Mouse (Mus musculus) liver, postnatal 0 days (tissue): ENCODE data around the gene Mrps21. TPM values are rescaled to one million over a fixed set of nuclear protein-coding genes. Genes with fewer than 3 reads are reported as not detected.
"Not testable (repeated sequence)": the region's sequence is repeated elsewhere in the genome, so short reads cannot be mapped to it uniquely, and the experiment has no call there.

ENCODE experiments used
- ATAC-seq: fragments of 200-750 bp; cut with Nextera tagmentation; 2 replicates; pipeline ENCODE4 v1.8.0; 2017; ENCODE audit warnings: mild to moderate bottlenecking, moderate library complexity
- DNase-seq: peaks from one replicate; pipeline ENCODE4 v3.0.0-alpha.2; 2016
- H3K27ac ChIP-seq: fragments of 300-500 bp; sonication (generic); 2 replicates; pipeline ENCODE4 v1.5.1; 2014; ENCODE audit warnings: antibody characterized with exemption, moderate library complexity, mild to moderate bottlenecking, low read depth
- H3K27me3 ChIP-seq: fragments of 300-500 bp; sonication (generic); 2 replicates; pipeline ENCODE4 v1.6.1; 2014; ENCODE audit warnings: low read length, control low read depth, mixed read lengths; ENCODE audit not compliant: insufficient read depth
- H3K36me3 ChIP-seq: fragments of 300-500 bp; sonication (generic); replicated peaks from 2 replicates; pipeline ENCODE4 v1.6.1; 2014; ENCODE audit warnings: mild to moderate bottlenecking, control low read depth, low read length, moderate library complexity, mixed read lengths; ENCODE audit not compliant: insufficient read depth
- H3K4me1 ChIP-seq: fragments of 300-500 bp; sonication (generic); 2 replicates; pipeline ENCODE4 v1.6.1; 2014; ENCODE audit warnings: antibody characterized with exemption, mild to moderate bottlenecking, control low read depth; ENCODE audit not compliant: insufficient read depth
- H3K4me2 ChIP-seq: fragments of 300-500 bp; sonication (generic); 2 replicates; pipeline ENCODE4 v1.6.1; 2014; ENCODE audit warnings: low read depth, mild to moderate bottlenecking, low read length, moderate library complexity, mixed read lengths
- H3K4me3 ChIP-seq: fragments of 300-500 bp; sonication (generic); 2 replicates; pipeline ENCODE4 v1.5.1; 2014; ENCODE audit warnings: low read depth, low read length
- H3K9ac ChIP-seq: fragments of 300-500 bp; sonication (generic); replicated peaks from 2 replicates; pipeline ENCODE4 v1.6.1; 2014; ENCODE audit warnings: mild to moderate bottlenecking, moderate library complexity
- H3K9me3 ChIP-seq: fragments of 300-500 bp; sonication (generic); 2 replicates; pipeline ENCODE4 v1.6.1; 2016; ENCODE audit warnings: mild to moderate bottlenecking, control low read depth, low read length, mixed read lengths
- CTCF ChIP-seq: sonication (generic); IDR thresholded peaks from 2 replicates; pipeline ENCODE4 v1.5.1; 2016; ENCODE audit warnings: antibody characterized with exemption, low read depth
- EP300 ChIP-seq: IDR thresholded peaks from 2 replicates; pipeline ENCODE4 v1.6.1; 2016; ENCODE audit warnings: antibody characterized with exemption, low read depth, mild to moderate bottlenecking
- WGBS: fragments of 180-500 bp; shearing (Covaris S2); extraction: QIAGEN DNeasy Blood & Tissue Kit; methylation state at CpG from one replicate; pipeline ENCODE4 v1.1.7; 2014; ENCODE audit not compliant: insufficient replicate concordance; 5-methylcytosine and 5-hydroxymethylcytosine counted together
- polyA plus RNA-seq: library from polyadenylated mRNA; unstranded; fragments of >200 nt; fragmentation: Nextera tagmentation; extraction: Ambion mirVana; gene quantifications from 2 replicates; pipeline ENCODE4 v1.2.1, GENCODE M21; 2015

Mrps21 gene
- polyA plus RNA-seq, 1 experiment from 2014 or later, result 157 TPM

DNA sequence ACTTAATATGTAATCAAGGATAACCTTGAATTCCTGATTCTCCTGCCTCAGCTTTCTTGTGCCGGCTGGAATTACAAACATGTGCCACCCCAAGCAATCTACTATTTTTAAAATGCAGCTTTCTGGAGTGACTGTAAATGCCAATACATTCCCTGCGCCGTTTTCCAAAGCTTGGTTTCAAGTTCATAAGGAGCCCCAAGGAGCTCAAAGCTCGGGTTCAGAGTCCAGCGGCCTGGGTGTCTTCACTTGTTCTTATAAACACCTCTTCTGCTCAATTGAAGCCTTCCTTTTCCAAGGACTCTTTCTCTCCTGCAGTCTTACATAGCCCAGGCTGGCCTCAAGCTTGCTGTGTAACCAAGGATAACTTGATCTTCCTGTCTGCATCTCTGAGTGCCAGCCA lies 5.2 kb downstream of the Mrps21 start:
- peaks cover 7% of the 10 kb centered on the region for H3K4me1 ChIP-seq
- no peaks in the 10 kb centered on the region for H3K9me3 ChIP-seq
- no peak overlapping the region for H3K4me2 ChIP-seq
- no peak overlapping the region for H3K9ac ChIP-seq
- WGBS, result 89% methylated on average over 5 of the region's 5 CpGs
- no peak for DNase-seq
- no peak for TF ChIP-seq EP300
- TF ChIP-seq CTCF, result no peak
- no peak overlapping the region for H3K4me3 ChIP-seq
- ATAC-seq, result no peak
- H3K27me3 ChIP-seq, result no peaks in the 10 kb centered on the region
- H3K36me3 ChIP-seq, result peaks cover 12% of the 10 kb centered on the region
- no peak overlapping the region for H3K27ac ChIP-seq

DNA sequence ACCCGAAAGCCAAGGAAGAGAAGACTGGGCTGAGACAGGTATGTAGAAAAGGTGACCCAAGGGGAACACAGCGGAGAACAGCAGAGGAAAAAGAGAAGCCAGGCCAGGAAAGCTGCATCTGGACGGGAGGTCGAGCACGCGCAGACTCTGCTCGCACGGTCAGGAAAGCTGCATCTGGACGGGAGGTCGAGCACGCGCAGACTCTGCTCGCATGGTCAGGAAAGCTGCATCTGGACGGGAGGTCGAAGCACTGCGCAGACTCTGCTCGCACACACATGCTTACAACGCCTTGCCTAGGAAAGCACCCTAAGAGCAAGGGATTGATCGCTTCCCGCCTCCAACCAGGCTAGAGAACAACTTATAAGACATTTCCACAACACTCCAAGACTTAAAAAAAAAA lies 5.7 kb downstream of the Mrps21 start:
- Histone ChIP-seq H3K9ac (no peak overlapping the region), H3K4me1 (peaks cover 2% of the 10 kb centered on the region), H3K27ac (no peak overlapping the region), H3K4me2 (no peak overlapping the region), H3K4me3 (no peak overlapping the region), H3K27me3 (no peaks in the 10 kb centered on the region), H3K36me3 (peaks cover 12% of the 10 kb centered on the region), H3K9me3 (no peaks in the 10 kb centered on the region)
- no peak for TF ChIP-seq EP300
- no peak for TF ChIP-seq CTCF
- no peak for ATAC-seq
- WGBS, result 90% methylated on average over 20 of the region's 20 CpGs
- DNase-seq, result no peak

DNA sequence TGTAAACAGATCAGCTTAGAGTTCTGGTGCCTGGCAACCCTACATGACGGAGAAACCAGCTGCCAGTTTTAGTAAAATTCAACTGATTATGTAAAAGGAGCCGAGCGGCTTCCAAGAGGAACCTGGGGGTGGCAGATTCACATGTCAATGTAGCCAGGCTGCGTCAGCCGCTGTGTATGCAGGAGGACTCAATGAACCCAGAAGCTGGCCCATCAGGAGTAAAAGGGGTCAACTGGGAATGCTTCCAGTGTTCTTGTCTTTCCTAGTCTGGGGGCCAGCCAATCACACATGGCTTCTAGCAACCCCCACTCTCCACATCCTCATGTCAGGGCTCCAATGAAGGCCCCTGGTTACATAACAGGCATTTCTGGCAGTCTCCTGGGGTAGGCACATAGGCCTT lies 6.3 kb downstream of the Mrps21 start:
- H3K4me1 ChIP-seq, result no peaks in the 10 kb centered on the region
- TF ChIP-seq EP300, result no peak
- no peak for TF ChIP-seq CTCF
- DNase-seq (no peak), ATAC-seq (no peak)
- H3K4me3 ChIP-seq, result no peak overlapping the region
- H3K27me3 ChIP-seq, result no peaks in the 10 kb centered on the region
- H3K9me3 ChIP-seq, result no peaks in the 10 kb centered on the region
- 81% methylated on average over 5 of the region's 5 CpGs for WGBS
- peaks cover 12% of the 10 kb centered on the region for H3K36me3 ChIP-seq
- H3K4me2 ChIP-seq, result no peak overlapping the region
- no peak overlapping the region for H3K9ac ChIP-seq
- H3K27ac ChIP-seq, result no peak overlapping the region

GRCm38 (mm10) chr3:95863578-95863977 lies 7.7 kb downstream of the Mrps21 start:
- ATAC-seq (no peak), DNase-seq (no peak)
- Histone ChIP-seq H3K27me3 (no peaks in the 10 kb centered on the region), H3K4me3 (no peak overlapping the region), H3K36me3 (peaks cover 11% of the 10 kb centered on the region), H3K9me3 (no peaks in the 10 kb centered on the region), H3K4me1 (no peaks in the 10 kb centered on the region), H3K9ac (no peak overlapping the region), H3K27ac (no peak overlapping the region), H3K4me2 (no peak overlapping the region)
- TF ChIP-seq EP300, result no peak
- 66% methylated on average over 7 of the region's 7 CpGs for WGBS

DNA sequence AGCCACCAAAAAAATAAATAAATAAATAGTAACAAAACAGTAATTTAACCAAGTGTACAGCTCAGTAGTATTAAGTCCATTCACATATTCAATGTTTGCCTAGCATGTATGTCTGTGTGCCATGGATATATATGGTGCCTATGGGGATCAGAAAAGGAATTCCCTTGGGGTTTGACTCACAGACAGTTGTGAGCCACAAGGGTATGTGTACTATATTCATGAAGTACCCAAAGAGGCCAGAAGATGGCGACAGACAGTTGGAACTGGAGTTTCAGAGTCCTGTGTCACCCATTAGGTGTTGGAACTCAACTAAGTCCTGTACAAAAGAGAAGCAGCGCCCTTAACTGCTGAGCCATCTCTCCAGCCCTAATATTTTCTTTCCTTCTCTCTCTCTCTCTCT lies 9.5 kb downstream of the Mrps21 start:
- Histone ChIP-seq H3K9ac (no peak overlapping the region), H3K4me3 (no peak overlapping the region), H3K4me1 (no peaks in the 10 kb centered on the region), H3K4me2 (no peak overlapping the region), H3K9me3 (no peaks in the 10 kb centered on the region), H3K27ac (no peak overlapping the region), H3K36me3 (peaks cover 3% of the 10 kb centered on the region), H3K27me3 (no peaks in the 10 kb centered on the region)
- WGBS, result 40% methylated on average over 2 of the region's 2 CpGs
- ATAC-seq (peak; percentile 86), DNase-seq (peak; percentile 75)
- no peak for TF ChIP-seq EP300
- TF ChIP-seq CTCF, result peak; percentile 89

DNA sequence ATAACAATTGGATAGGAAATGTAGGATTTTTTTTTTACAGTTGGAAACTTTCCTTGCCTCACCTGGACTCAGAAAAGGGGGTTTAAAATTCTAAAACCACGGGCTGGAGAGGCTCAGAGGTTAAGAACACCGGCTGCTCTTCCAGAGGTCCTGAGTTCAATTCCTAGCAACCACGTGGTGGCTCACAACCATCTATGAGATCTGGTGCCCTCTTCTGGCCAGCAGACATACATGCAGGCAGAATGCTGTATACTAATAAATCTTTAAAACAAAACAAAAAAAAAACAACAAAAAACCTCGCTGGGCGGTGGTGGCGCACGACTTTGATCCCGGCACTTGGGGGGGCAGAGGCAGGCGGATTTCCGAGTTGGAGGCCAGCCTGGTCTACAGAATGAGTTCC lies 10.1 kb downstream of the Mrps21 start:
- Histone ChIP-seq H3K9me3 (no peaks in the 10 kb centered on the region), H3K27ac (no peak overlapping the region), H3K9ac (no peak overlapping the region), H3K27me3 (no peaks in the 10 kb centered on the region), H3K36me3 (peaks cover 3% of the 10 kb centered on the region), H3K4me2 (no peak overlapping the region), H3K4me3 (no peak overlapping the region), H3K4me1 (0 out of 2 replicates have a peak, but pooled peaks cover under 1% of the 10 kb centered on the region)
- TF ChIP-seq EP300 (no peak), CTCF (peak; percentile 65)
- WGBS, result 72% methylated on average over 10 of the region's 10 CpGs
- DNase-seq, result peak; percentile 31
- ATAC-seq, result 0 out of 2 replicates have a peak, but pooled peaks have one; percentile 8

DNA sequence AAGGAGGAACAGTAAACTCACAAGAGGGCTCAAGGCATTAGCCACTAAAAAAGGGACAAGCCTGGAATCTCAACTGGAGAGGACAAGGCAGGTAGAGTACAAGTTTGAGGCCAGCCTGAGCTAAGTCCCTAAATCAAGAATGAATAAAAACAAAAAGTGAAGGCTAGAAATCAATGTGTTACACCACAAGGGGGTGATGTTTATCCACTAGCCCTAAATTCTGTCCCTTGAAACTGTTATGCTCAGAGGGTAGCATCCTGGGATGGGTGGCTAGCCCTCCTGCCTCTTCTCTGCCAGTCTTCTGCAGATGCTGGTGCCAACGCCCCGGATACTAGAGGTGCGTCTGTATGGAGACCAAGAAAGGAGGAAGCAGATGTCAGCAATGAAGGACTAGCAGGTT lies 11.0 kb downstream of the Mrps21 start:
- Histone ChIP-seq H3K27me3 (no peaks in the 10 kb centered on the region), H3K4me1 (0 out of 2 replicates have a peak, but pooled peaks cover 3% of the 10 kb centered on the region), H3K4me3 (no peak overlapping the region), H3K9me3 (no peaks in the 10 kb centered on the region), H3K27ac (no peak overlapping the region), H3K9ac (no peak overlapping the region), H3K4me2 (no peak overlapping the region), H3K36me3 (no peaks in the 10 kb centered on the region; the same call in none of the 2 replicates)
- no peak for DNase-seq
- TF ChIP-seq CTCF (peak; percentile 57), EP300 (no peak)
- no peak for ATAC-seq
- WGBS, result 85% methylated on average over 3 of the region's 3 CpGs

GRCm38 (mm10) chr3:95858278-95858677 lies 13.0 kb downstream of the Mrps21 start:
- not testable (repeated sequence) for H3K4me3 ChIP-seq, H3K4me2 ChIP-seq, H3K27me3 ChIP-seq, H3K36me3 ChIP-seq, ATAC-seq, H3K27ac ChIP-seq, DNase-seq, H3K9me3 ChIP-seq, H3K4me1 ChIP-seq, H3K9ac ChIP-seq
- 68% methylated on average over 3 of the region's 3 CpGs for WGBS

GRCm38 (mm10) chr3:95857050-95857449 lies 14.3 kb downstream of the Mrps21 start:
- DNase-seq, H3K4me1 ChIP-seq, H3K27me3 ChIP-seq, H3K4me2 ChIP-seq, H3K9ac ChIP-seq, H3K9me3 ChIP-seq, ATAC-seq, H3K27ac ChIP-seq, H3K4me3 ChIP-seq: not testable (repeated sequence)
- 81% methylated on average over 1 of the region's 1 CpGs for WGBS
- H3K36me3 ChIP-seq, result peaks cover 13% of the 10 kb centered on the region
